Mouse (Mus musculus) C2C12 (cell line): ENCODE data around the gene Olfr773. TPM values are rescaled to one million over a fixed set of nuclear protein-coding genes. Genes with fewer than 3 reads are reported as not detected.
"Not testable (repeated sequence)": the region's sequence is repeated elsewhere in the genome, so short reads cannot be mapped to it uniquely, and the experiment has no call there.

Experiments
- H3K27me3 ChIP-seq: one replicate; pipeline ENCODE4 v1.6.1; 2011; ENCODE audit not compliant: control insufficient read depth, insufficient read depth, insufficient read length
- H3K36me3 ChIP-seq: one replicate; pipeline ENCODE4 v1.6.1; 2011; ENCODE audit not compliant: control insufficient read depth, insufficient read depth
- H3K4me3 ChIP-seq: one replicate; pipeline ENCODE4 v1.5.1; 2011; ENCODE audit warnings: mild to moderate bottlenecking, control low read depth; ENCODE audit not compliant: poor library complexity, insufficient read depth, severe bottlenecking
- H3K79me2 ChIP-seq: one replicate; pipeline ENCODE4 v1.6.1; 2011; ENCODE audit not compliant: control insufficient read depth, insufficient read depth
- H3K79me3 ChIP-seq: one replicate; pipeline ENCODE4 v1.6.1; 2011; ENCODE audit warnings: low read depth, control low read depth
- H3ac ChIP-seq: one replicate; pipeline ENCODE3; 2011; ENCODE audit warnings: low read depth; ENCODE audit not compliant: control insufficient read depth, insufficient read length
- CEBPB ChIP-seq: IDR thresholded peaks from one replicate; pipeline ENCODE4 v1.6.1; 2011; ENCODE audit warnings: low read depth, mild to moderate bottlenecking, control low read depth, moderate library complexity
- CTCF ChIP-seq: IDR thresholded peaks from one replicate; pipeline ENCODE4 v1.5.1; 2011; ENCODE audit not compliant: control insufficient read depth, insufficient read depth, insufficient read length
- FOSL1 ChIP-seq: IDR thresholded peaks from one replicate; pipeline ENCODE4 v1.8.0; 2011; ENCODE audit warnings: mild to moderate bottlenecking, low read length; ENCODE audit not compliant: poor library complexity, insufficient read depth, severe bottlenecking
- MAX ChIP-seq: IDR thresholded peaks from one replicate; pipeline ENCODE4 v1.6.1; 2011; ENCODE audit warnings: mild to moderate bottlenecking, control low read depth
- MYOD1 ChIP-seq: IDR thresholded peaks from one replicate; pipeline ENCODE4 v1.6.1; 2011; ENCODE audit warnings: low read depth; ENCODE audit not compliant: control insufficient read depth, insufficient read length
- MYOG ChIP-seq: IDR thresholded peaks from one replicate; pipeline ENCODE4 v1.6.1; 2011; ENCODE audit not compliant: control insufficient read depth, insufficient read length; ENCODE audit errors: extremely low read depth
- USF1 ChIP-seq: IDR thresholded peaks from one replicate; pipeline ENCODE4 v1.6.1; 2011; ENCODE audit warnings: low read depth, mild to moderate bottlenecking, control low read depth, moderate library complexity
- long read RNA-seq, 2 experiments: library from polyadenylated mRNA; unstranded; transcript quantifications; one replicate each; pipeline ENCODE4 v2.0.0; 2019 to 2020
- polyA plus RNA-seq: library from polyadenylated mRNA; unstranded; fragments of >200 nt; fragmentation: generic; extraction: Trizol; gene quantifications from one replicate; pipeline ENCODE4 v1.2.1, GENCODE M21; 2012; ENCODE audit warnings: missing spikeins

Olfr773 gene
- polyA plus RNA-seq = not detected
- long read RNA-seq, experiment 1 = 0 reads
- long read RNA-seq, experiment 2 = 0 reads

- not testable (repeated sequence) for H3K36me3 ChIP-seq, H3K79me3 ChIP-seq, H3K27me3 ChIP-seq, H3K79me2 ChIP-seq, H3K4me3 ChIP-seq, H3ac ChIP-seq
These were observed at the start of gene Olfr773 for GRCm38 (mm10) chr10:129187319-129187718. Gene Olfr773 (minus strand): TSS chr10:129187419.

GRCm38 (mm10) chr10:129235904-129236303 is 48.7 kb upstream of the Olfr773 start, which contains the start of gene Olfr774:
Gene Olfr774 (plus strand): TSS chr10:129236204.
- Histone ChIP-seq H3K4me3 (no peak within 1 kb of the TSS), H3K36me3 (no peaks in the 10 kb centered on the region), H3ac (no peak within 1 kb of the TSS), H3K79me2 (no peaks in the 10 kb centered on the region), H3K27me3 (no peaks in the 10 kb centered on the region), H3K79me3 (no peaks in the 10 kb centered on the region)
- TF ChIP-seq MAX = no peak
- no peak for TF ChIP-seq MYOD1
- no peak for TF ChIP-seq FOSL1
- TF ChIP-seq USF1 = no peak
- TF ChIP-seq CEBPB = no peak
- no peak for TF ChIP-seq CTCF
- no peak for TF ChIP-seq MYOG

- H3K79me3 ChIP-seq = no peaks in the 10 kb centered on the region
- no peak overlapping the region for H3K4me3 ChIP-seq
- H3K79me2 ChIP-seq = no peaks in the 10 kb centered on the region
- TF ChIP-seq MYOD1 (no peak), CEBPB (no peak), MYOG (no peak), USF1 (no peak), CTCF (no peak), FOSL1 (no peak), MAX (no peak)
- H3K36me3 ChIP-seq = no peaks in the 10 kb centered on the region
- H3K27me3 ChIP-seq = no peaks in the 10 kb centered on the region
- no peak overlapping the region for H3ac ChIP-seq
These were observed 43.5 kb upstream of the Olfr773 start for GRCm38 (mm10) chr10:129230737-129231136.

- H3ac ChIP-seq, H3K36me3 ChIP-seq, H3K79me3 ChIP-seq, H3K79me2 ChIP-seq, H3K4me3 ChIP-seq, H3K27me3 ChIP-seq: not testable (repeated sequence)
These were observed 9.4 kb downstream of the Olfr773 start, which contains the start of gene Olfr772 for GRCm38 (mm10) chr10:129177821-129178220. Gene Olfr772 (minus strand): TSS chr10:129177921.

- H3K36me3 ChIP-seq = no peaks in the 10 kb centered on the region
- no peaks in the 10 kb centered on the region for H3K79me3 ChIP-seq
- no peak within 1 kb of the TSS for H3K4me3 ChIP-seq
- TF ChIP-seq MYOG = no peak
- TF ChIP-seq CTCF = no peak
- TF ChIP-seq USF1 = no peak
- no peaks in the 10 kb centered on the region for H3K79me2 ChIP-seq
- no peaks in the 10 kb centered on the region for H3K27me3 ChIP-seq
- H3ac ChIP-seq = no peak within 1 kb of the TSS
These were observed 22.6 kb downstream of the Olfr773 start, which contains the start of gene Olfr771 for GRCm38 (mm10) chr10:129164651-129165050. Gene Olfr771 (minus strand): TSS chr10:129164751.

GRCm38 (mm10) chr10:129138898-129139297 is 48.3 kb downstream of the Olfr773 start, which contains the start of gene Olfr770:
Gene Olfr770 (minus strand): TSS chr10:129138998.
- H3K36me3 ChIP-seq = no peaks in the 10 kb centered on the region
- H3K4me3 ChIP-seq = no peak within 1 kb of the TSS
- H3K27me3 ChIP-seq = no peaks in the 10 kb centered on the region
- H3ac ChIP-seq = no peak within 1 kb of the TSS
- no peaks in the 10 kb centered on the region for H3K79me2 ChIP-seq
- TF ChIP-seq MAX (no peak), CEBPB (no peak)
- H3K79me3 ChIP-seq = no peaks in the 10 kb centered on the region

Other genes with a start within 250 kb of the Olfr773 start
- gene Mettl7b, start 226.4 kb downstream of the Olfr773 start, polyA plus RNA-seq = not detected
- not detected for gene Olfr9, start 198.0 kb downstream of the Olfr773 start, polyA plus RNA-seq
- not detected for gene Olfr763, start 176.6 kb downstream of the Olfr773 start, polyA plus RNA-seq
- gene Olfr764-ps1, start 147.5 kb downstream of the Olfr773 start, polyA plus RNA-seq = not detected
- not detected for gene Olfr765, start 137.4 kb downstream of the Olfr773 start, polyA plus RNA-seq
- gene Olfr766-ps1, start 118.4 kb downstream of the Olfr773 start, polyA plus RNA-seq = not detected
- gene Olfr767, start 104.5 kb downstream of the Olfr773 start, polyA plus RNA-seq = not detected
- gene Olfr768, start 88.0 kb downstream of the Olfr773 start, polyA plus RNA-seq = not detected
- gene Olfr769, start 69.6 kb downstream of the Olfr773 start, polyA plus RNA-seq = not detected
- gene Olfr770, start 48.4 kb downstream of the Olfr773 start, polyA plus RNA-seq = not detected
- not detected for gene Olfr771, start 22.7 kb downstream of the Olfr773 start, polyA plus RNA-seq
- not detected for gene Olfr772, start 9.5 kb downstream of the Olfr773 start, polyA plus RNA-seq
- not detected for gene Olfr774, start 48.8 kb upstream of the Olfr773 start, polyA plus RNA-seq
- not detected for gene Olfr775, start 61.0 kb upstream of the Olfr773 start, polyA plus RNA-seq
- not detected for gene Olfr776, start 71.7 kb upstream of the Olfr773 start, polyA plus RNA-seq
- not detected for gene Olfr777, start 84.1 kb upstream of the Olfr773 start, polyA plus RNA-seq
- gene Olfr780, start 130.7 kb upstream of the Olfr773 start, polyA plus RNA-seq = not detected
- gene Olfr781, start 141.4 kb upstream of the Olfr773 start, polyA plus RNA-seq = not detected
- not detected for gene Olfr782, start 161.4 kb upstream of the Olfr773 start, polyA plus RNA-seq
- 0.02 TPM for gene Olfr784, start 196.7 kb upstream of the Olfr773 start, polyA plus RNA-seq
- gene Olfr785, start 218.0 kb upstream of the Olfr773 start, polyA plus RNA-seq = not detected
- gene Olfr786, start 239.9 kb upstream of the Olfr773 start, polyA plus RNA-seq = not detected